Comparison of ENCODE assay signal across 7 mouse cellular contexts in the genomic region with DNA sequence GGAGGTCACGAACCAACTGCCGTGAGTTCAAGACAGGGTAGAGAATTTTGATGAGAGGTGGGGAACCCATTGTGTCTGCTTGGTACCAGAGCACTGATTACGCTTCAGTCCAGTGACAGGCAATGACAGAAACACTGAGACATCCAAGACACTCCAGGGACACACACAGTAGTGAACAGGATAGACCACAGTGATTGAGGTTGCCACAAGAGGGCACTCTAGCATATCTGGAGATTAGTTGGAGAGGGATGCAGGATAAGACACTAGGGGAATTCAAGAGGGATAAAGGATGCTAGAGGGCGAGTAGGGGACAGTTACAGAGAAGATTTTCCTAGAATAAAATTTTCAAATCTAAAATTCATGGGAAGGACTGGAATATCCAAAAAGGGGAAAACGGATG. TPM values are rescaled to one million over a fixed set of nuclear protein-coding genes. Genes with fewer than 3 reads are reported as not detected.
DNase-seq lines count a peak whose midpoint lies in the region; ATAC-seq lines count a peak whose summit lies in the region.

No protein-coding gene starts in this region.

- DNase-seq in layer of hippocampus, adult 11-12 months (ENCODE audit: low spot score), result peak; percentile 49
- no peak for DNase-seq in layer of hippocampus, adult 8-10 months (ENCODE audit: low spot score in 2 of 2)
- peak; percentile 76 for DNase-seq in ES-CJ7 (ENCODE audit: low read depth, low spot score)
- DNase-seq in adrenal gland, postnatal 25 days, result peak; percentile 23
- DNase-seq in lung, postnatal 14 days, result peak; percentile 43
- no peak for DNase-seq in T-cell, adult 2 months (ENCODE audit: low spot score)

- peak; percentile 65 for ATAC-seq in granulocyte monocyte progenitor cell, adult 5-6 weeks (replicated peaks; ENCODE audit: poor library complexity, severe bottlenecking)

RNA-seq across cellular contexts. Expression of a gene that starts 8.3 kb away (rescaled TPM):
- total RNA-seq in layer of hippocampus, adult 8-10 months (2022), result not detected
- not detected in 2 replicates for total RNA-seq in adrenal gland, postnatal 25 days (2021)
- total RNA-seq in granulocyte monocyte progenitor cell, adult 5-6 weeks (2014; fragmentation: Nextera tagmentation), result not detected in 2 replicates
- total RNA-seq in granulocyte monocyte progenitor cell, adult 5-6 weeks (2017), result not detected in 2 replicates

RNA-seq across cellular contexts. Expression of a gene that starts 31.9 kb away (rescaled TPM):
- 10 to 100 TPM; 44.6 to 56.7 (median 54.5) TPM for total RNA-seq in layer of hippocampus, adult 8-10 months (2022)
- 91.9 and 107 TPM in 2 replicates for total RNA-seq in adrenal gland, postnatal 25 days (2021)
- total RNA-seq in granulocyte monocyte progenitor cell, adult 5-6 weeks (2014; fragmentation: Nextera tagmentation), result 226 and 268 TPM in 2 replicates
- 234 and 267 TPM in 2 replicates for total RNA-seq in granulocyte monocyte progenitor cell, adult 5-6 weeks (2017)

RNA-seq across cellular contexts. Expression of a gene that starts 41.7 kb away (rescaled TPM):
- total RNA-seq in layer of hippocampus, adult 8-10 months (2022), result 10 to 100 TPM; 39.6 to 52.5 (median 46.4) TPM
- total RNA-seq in adrenal gland, postnatal 25 days (2021), result 42.3 and 46.2 TPM in 2 replicates
- 1.2 and 4.1 TPM in 2 replicates for total RNA-seq in granulocyte monocyte progenitor cell, adult 5-6 weeks (2014; fragmentation: Nextera tagmentation)
- total RNA-seq in granulocyte monocyte progenitor cell, adult 5-6 weeks (2017), result 2.3 and 3.2 TPM in 2 replicates

Comparison
In these comparisons a context has a peak if more than half of its experiments do, and no peak if none do; other contexts are left out.
1. DNase-seq: peak in layer of hippocampus, adult 11-12 months (single experiment), ES-CJ7 (single experiment), adrenal gland, postnatal 25 days (single experiment) and lung, postnatal 14 days (single experiment); none in layer of hippocampus, adult 8-10 months (0 of 2) and T-cell, adult 2 months (single experiment).